Mouse (Mus musculus) MEL (cell line): ENCODE results near the gene Lrp11.
"Not testable (repeated sequence)": the region's sequence is repeated elsewhere in the genome, so short reads cannot be mapped to it uniquely, and the experiment has no call there.

Source experiments
- GATA1 ChIP-seq: IDR thresholded peaks from 2 replicates; pipeline ENCODE4 v1.6.1; 2011; ENCODE audit warnings: low read depth, low read length, improper control_type of control experiment
- MXI1 ChIP-seq: IDR thresholded peaks from 2 replicates; pipeline ENCODE4 v1.6.1; 2011; ENCODE audit warnings: mild to moderate bottlenecking, low read depth, low read length, improper control_type of control experiment
- NRF1 ChIP-seq: IDR thresholded peaks from 2 replicates; pipeline ENCODE4 v1.6.1; 2014; ENCODE audit warnings: low read depth, mild to moderate bottlenecking, inconsistent platforms, low read length, improper control_type of control experiment, moderate library complexity; ENCODE audit not compliant: poor library complexity, insufficient read depth, severe bottlenecking

- not testable (repeated sequence) for TF ChIP-seq GATA1, MXI1, NRF1
Observed at GRCm38 (mm10) chr10:7617556-7617955, 28.0 kb downstream of the Lrp11 start.
